Mouse (Mus musculus): ENCODE results near the gene Cox10. TPM values are rescaled to one million over a fixed set of nuclear protein-coding genes. Genes with fewer than 3 reads are reported as not detected.

Cox10 gene
- total and polyA plus RNA-seq, 2 experiments from 2014 or later, result 20.9 to 33.0 TPM

DNA sequence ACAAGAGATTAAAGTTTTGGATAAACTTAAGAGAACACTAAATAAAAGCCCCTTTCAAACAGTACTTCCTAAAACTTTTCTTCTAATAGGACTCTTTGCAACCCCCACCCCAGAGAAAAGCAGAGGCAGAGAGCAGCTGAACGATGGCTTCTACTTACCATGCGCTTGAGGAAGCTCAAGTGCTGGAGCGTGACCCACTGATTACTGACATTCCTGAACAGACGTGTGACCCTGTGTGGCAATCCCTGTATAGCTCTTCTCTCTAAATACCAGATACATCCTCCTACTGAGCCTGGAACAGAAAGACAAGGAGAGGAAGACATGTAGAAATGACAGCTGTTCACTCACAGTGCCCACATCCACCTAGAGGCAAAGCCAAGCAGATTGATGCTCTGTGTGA lies 5.9 kb downstream of the Cox10 start:
- no peak for DNase-seq (ENCODE audit: low spot score)
- Histone ChIP-seq H3K4me3 (ENCODE audit: low read length) (no peak overlapping the region), H3K36me3 (ENCODE audit: insufficient read depth, low read length) (peaks cover 16% of the 10 kb centered on the region; the same call in 1 of the 2 replicates), H3K27me3 (ENCODE audit: insufficient read depth, low read length) (no peaks in the 10 kb centered on the region), H3K4me1 (ENCODE audit: insufficient read depth, low read length) (peaks cover 5% of the 10 kb centered on the region; the same call in 1 of the 2 replicates), H3K9ac (replicated peaks; ENCODE audit: low read length) (no peak overlapping the region), H3K4me2 (ENCODE audit: low read depth, low read length) (no peak overlapping the region), H3K27ac (no peak overlapping the region), H3K9me3 (ENCODE audit: low read length) (no peaks in the 10 kb centered on the region)
- ATAC-seq, result no peak
- 73% methylated on average over 4 of the region's 4 CpGs for WGBS
- no peak for TF ChIP-seq CTCF (IDR thresholded peaks at IDR 0.05; ENCODE audit: low read depth)

DNA sequence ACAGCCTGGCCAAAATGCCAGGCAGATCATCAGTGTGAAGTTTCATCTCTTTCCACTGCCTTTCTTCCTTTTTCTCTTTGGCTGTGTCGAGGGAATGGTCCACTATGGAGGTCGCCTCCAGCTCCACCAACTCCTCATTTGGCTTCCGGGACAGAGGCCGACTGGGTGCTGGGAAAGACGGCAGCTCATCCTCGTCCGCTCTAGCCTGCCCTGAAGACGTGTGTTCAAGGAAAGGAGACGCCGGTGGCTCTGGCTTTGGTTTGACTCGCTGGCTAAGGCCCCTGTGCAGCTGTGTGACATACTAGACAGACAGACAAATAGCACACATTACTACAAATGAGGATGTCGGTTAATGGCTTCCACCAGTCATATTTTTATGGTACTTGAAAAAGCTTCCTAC lies 7.7 kb downstream of the Cox10 start:
- Histone ChIP-seq H3K4me1 (ENCODE audit: insufficient read depth, low read length) (no peaks in the 10 kb centered on the region), H3K27ac (no peak overlapping the region), H3K4me3 (ENCODE audit: low read length) (no peak overlapping the region), H3K36me3 (ENCODE audit: insufficient read depth, low read length) (peaks cover 16% of the 10 kb centered on the region; the same call in 1 of the 2 replicates), H3K27me3 (ENCODE audit: insufficient read depth, low read length) (no peaks in the 10 kb centered on the region), H3K9ac (replicated peaks; ENCODE audit: low read length) (no peak overlapping the region), H3K4me2 (ENCODE audit: low read depth, low read length) (no peak overlapping the region), H3K9me3 (ENCODE audit: low read length) (no peaks in the 10 kb centered on the region)
- no peak for TF ChIP-seq CTCF (IDR thresholded peaks at IDR 0.05; ENCODE audit: low read depth)
- no peak for DNase-seq (ENCODE audit: low spot score)
- ATAC-seq, result no peak
- WGBS, result 94% methylated on average over 12 of the region's 12 CpGs

DNA sequence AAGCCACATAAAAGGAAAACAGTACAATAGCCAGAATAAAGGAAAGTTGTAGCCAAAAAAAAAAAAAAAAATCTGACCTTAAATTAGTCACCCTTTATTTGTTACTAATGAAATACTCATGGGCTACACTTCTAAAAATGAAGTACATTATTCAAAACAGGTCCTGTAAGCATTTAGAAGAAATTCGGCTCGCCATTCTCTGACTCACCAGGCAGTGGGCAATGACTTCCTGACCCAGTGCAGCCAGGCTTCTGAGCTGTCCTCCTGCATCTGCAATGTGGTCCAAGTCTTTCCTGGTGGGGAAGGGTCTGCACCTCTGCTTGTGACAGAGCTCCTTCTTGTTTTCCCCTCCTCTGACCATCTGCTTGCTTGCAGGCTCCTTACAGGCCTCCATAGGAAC lies 13.3 kb downstream of the Cox10 start:
- no peaks in the 10 kb centered on the region for H3K27me3 ChIP-seq (ENCODE audit: insufficient read depth, low read length)
- no peaks in the 10 kb centered on the region for H3K4me1 ChIP-seq (ENCODE audit: insufficient read depth, low read length)
- 0 out of 2 replicates have a peak, but pooled peaks cover 13% of the 10 kb centered on the region for H3K36me3 ChIP-seq (ENCODE audit: insufficient read depth, low read length)
- no peak for TF ChIP-seq CTCF (IDR thresholded peaks at IDR 0.05; ENCODE audit: low read depth)
- no peak for DNase-seq (ENCODE audit: low spot score)
- 91% methylated on average over 2 of the region's 2 CpGs for whole genome bisulfite sequencing
- no peak overlapping the region for H3K9ac ChIP-seq (replicated peaks; ENCODE audit: low read length)
- H3K4me2 ChIP-seq (ENCODE audit: low read depth, low read length), result no peak overlapping the region
- H3K27ac ChIP-seq, result no peak overlapping the region
- ATAC-seq, result no peak
- no peaks in the 10 kb centered on the region for H3K9me3 ChIP-seq (ENCODE audit: low read length)
- no peak overlapping the region for H3K4me3 ChIP-seq (ENCODE audit: low read length)

DNA sequence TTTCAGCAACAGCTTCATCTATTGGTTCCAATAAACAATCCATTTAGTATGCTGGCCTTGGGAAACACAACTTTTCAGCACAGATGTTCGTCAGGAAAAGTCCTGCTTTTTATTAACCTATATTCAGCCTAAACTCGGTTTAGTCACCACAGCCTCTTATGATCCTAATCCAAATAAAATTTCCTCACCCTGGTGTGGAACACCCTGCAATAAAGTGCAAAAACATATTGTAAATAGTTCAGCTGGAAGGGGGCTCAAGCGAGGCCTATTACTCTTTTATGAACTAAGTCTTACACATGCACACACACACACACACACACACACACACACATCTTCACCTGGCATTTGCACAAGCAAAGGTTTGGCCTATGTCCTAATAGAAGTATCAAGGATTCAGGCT lies 16.1 kb downstream of the Cox10 start:
- DNase-seq (ENCODE audit: low spot score) (no peak), ATAC-seq (no peak)
- 88% methylated on average over 3 of the region's 3 CpGs for WGBS
- Histone ChIP-seq H3K27ac (no peak overlapping the region), H3K27me3 (ENCODE audit: insufficient read depth, low read length) (no peaks in the 10 kb centered on the region), H3K9me3 (ENCODE audit: low read length) (no peaks in the 10 kb centered on the region), H3K4me2 (ENCODE audit: low read depth, low read length) (no peak overlapping the region), H3K36me3 (ENCODE audit: insufficient read depth, low read length) (peaks cover 12% of the 10 kb centered on the region; the same call in 1 of the 2 replicates), H3K4me3 (ENCODE audit: low read length) (no peak overlapping the region), H3K9ac (replicated peaks; ENCODE audit: low read length) (no peak overlapping the region), H3K4me1 (ENCODE audit: insufficient read depth, low read length) (no peaks in the 10 kb centered on the region)
- no peak for TF ChIP-seq CTCF (IDR thresholded peaks at IDR 0.05; ENCODE audit: low read depth)

DNA sequence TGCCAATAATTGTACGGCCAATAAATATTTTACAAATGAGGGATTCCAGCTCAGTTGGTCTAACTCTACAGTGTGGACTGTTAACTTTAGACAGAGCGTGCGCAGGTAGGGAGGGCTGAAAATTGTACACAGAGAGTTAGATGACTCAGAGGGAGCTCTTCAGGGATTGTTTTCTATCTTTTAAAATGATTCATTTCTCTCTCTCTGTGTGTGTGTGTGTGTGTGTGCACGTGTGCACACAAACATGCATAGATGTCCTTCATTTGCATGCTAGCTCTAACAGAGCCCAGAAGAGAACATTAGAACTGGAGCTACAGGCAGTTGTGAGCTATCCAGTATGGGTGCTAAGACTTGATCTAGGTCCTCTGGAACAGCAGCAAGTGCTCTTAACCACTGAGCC lies 17.0 kb downstream of the Cox10 start:
- H3K9me3 ChIP-seq (ENCODE audit: low read length), result no peaks in the 10 kb centered on the region
- H3K27me3 ChIP-seq (ENCODE audit: insufficient read depth, low read length), result no peaks in the 10 kb centered on the region
- H3K4me3 ChIP-seq (ENCODE audit: low read length), result no peak overlapping the region
- 94% methylated on average over 4 of the region's 4 CpGs for WGBS
- ATAC-seq (no peak), DNase-seq (ENCODE audit: low spot score) (no peak)
- H3K4me1 ChIP-seq (ENCODE audit: insufficient read depth, low read length), result no peaks in the 10 kb centered on the region
- peaks cover 12% of the 10 kb centered on the region; the same call in 1 of the 2 replicates for H3K36me3 ChIP-seq (ENCODE audit: insufficient read depth, low read length)
- TF ChIP-seq CTCF (IDR thresholded peaks at IDR 0.05; ENCODE audit: low read depth), result no peak
- H3K27ac ChIP-seq, result no peak overlapping the region
- H3K4me2 ChIP-seq (ENCODE audit: low read depth, low read length), result no peak overlapping the region
- no peak overlapping the region for H3K9ac ChIP-seq (replicated peaks; ENCODE audit: low read length)

DNA sequence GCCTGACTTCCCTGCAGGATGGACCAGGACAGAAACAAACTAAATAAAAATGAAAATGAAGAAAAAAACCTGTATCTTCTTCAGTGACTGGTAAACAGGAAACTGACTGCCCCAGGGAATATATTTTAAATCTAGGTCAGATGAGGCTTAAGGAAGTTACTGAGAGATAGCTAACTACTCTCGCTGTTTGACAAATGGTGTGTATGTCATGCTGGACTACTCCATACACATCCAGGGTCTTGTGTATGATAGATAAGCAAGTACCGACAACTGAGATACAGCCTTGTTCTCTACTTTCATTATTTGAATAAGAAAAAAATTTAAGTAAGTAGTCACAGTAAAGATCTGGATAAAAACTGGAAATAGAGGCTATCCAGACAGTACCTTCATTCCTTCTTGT lies 20.0 kb downstream of the Cox10 start:
- H3K27ac ChIP-seq, result no peak overlapping the region
- H3K9me3 ChIP-seq (ENCODE audit: low read length), result no peaks in the 10 kb centered on the region
- no peak for DNase-seq (ENCODE audit: low spot score)
- H3K27me3 ChIP-seq (ENCODE audit: insufficient read depth, low read length), result no peaks in the 10 kb centered on the region
- no peak overlapping the region for H3K4me3 ChIP-seq (ENCODE audit: low read length)
- H3K4me2 ChIP-seq (ENCODE audit: low read depth, low read length), result no peak overlapping the region
- H3K36me3 ChIP-seq (ENCODE audit: insufficient read depth, low read length), result peaks cover 7% of the 10 kb centered on the region; the same call in 1 of the 2 replicates
- H3K4me1 ChIP-seq (ENCODE audit: insufficient read depth, low read length), result no peaks in the 10 kb centered on the region
- H3K9ac ChIP-seq (replicated peaks; ENCODE audit: low read length), result no peak overlapping the region
- ATAC-seq, result no peak
- 94% methylated on average over 2 of the region's 2 CpGs for WGBS
- TF ChIP-seq CTCF (IDR thresholded peaks at IDR 0.05; ENCODE audit: low read depth), result no peak

DNA sequence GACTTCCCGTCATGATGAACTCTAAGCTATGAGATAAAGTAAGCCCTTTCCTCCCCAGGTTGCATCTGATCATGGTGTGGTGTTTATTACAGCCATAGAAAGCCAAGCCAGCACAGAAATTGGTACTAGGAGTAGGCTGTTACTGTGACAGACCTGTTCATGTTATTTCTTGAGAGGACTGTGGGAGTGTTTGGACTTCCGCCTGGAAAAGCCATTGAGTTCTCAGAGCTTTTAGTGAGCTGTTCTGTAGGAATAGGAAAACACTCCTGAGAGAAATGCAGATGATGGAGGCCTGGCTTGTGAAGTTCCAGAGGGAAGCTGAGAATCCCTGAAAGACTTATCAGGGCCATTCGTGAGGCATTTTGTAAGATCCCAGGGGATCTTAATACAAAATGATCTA lies 20.8 kb downstream of the Cox10 start:
- no peaks in the 10 kb centered on the region for H3K27me3 ChIP-seq (ENCODE audit: insufficient read depth, low read length)
- H3K27ac ChIP-seq, result no peak overlapping the region
- no peak for TF ChIP-seq CTCF (IDR thresholded peaks at IDR 0.05; ENCODE audit: low read depth)
- H3K4me1 ChIP-seq (ENCODE audit: insufficient read depth, low read length), result no peaks in the 10 kb centered on the region
- DNase-seq (ENCODE audit: low spot score) (no peak), ATAC-seq (no peak)
- 92% methylated on average over 3 of the region's 3 CpGs for WGBS
- H3K4me3 ChIP-seq (ENCODE audit: low read length), result no peak overlapping the region
- H3K9me3 ChIP-seq (ENCODE audit: low read length), result no peaks in the 10 kb centered on the region
- peaks cover 7% of the 10 kb centered on the region; the same call in 1 of the 2 replicates for H3K36me3 ChIP-seq (ENCODE audit: insufficient read depth, low read length)
- H3K4me2 ChIP-seq (ENCODE audit: low read depth, low read length), result no peak overlapping the region
- H3K9ac ChIP-seq (replicated peaks; ENCODE audit: low read length), result no peak overlapping the region
